In the genomic region with DNA sequence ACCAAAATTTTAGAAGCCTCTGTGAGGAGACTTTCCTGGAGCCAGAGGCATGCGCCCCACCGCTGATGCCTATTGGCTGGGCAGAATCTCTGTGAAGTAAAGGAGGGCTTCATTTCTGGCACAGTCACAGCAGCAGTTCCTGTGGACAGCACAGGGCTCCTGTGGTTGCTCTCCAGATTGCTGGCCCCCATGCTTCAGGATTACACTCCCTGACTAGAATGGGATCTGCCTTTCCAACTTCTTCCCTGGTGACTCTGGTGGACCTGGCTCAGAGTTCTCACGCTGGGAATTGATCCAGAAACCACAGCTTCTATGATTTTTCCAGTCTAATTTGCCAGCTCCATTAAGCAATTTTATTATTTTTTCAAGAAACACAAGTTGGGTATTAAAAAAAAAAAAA, we compare ENCODE assay signal across 14 mouse cellular contexts. TPM values are rescaled to one million over a fixed set of nuclear protein-coding genes. Genes with fewer than 3 reads are reported as not detected.
DNase-seq lines count a peak whose midpoint lies in the region; ATAC-seq lines count a peak whose summit lies in the region.
"Had no signal": no experiment of that assay in that cellular context is flagged by ENCODE, and none has a peak within 500 bp of the region (broad histone marks: within the 10 kb centered on the region; RNA-seq: fewer than 3 reads in every experiment).

No protein-coding gene starts in this region.

- no peak overlapping the region for H3K9ac ChIP-seq in forebrain, embryonic 11.5 days (ENCODE audit: low read length)

- ATAC-seq in forebrain, embryonic 11.5 days (replicated peaks; ENCODE audit: low FRiP score), result no peak
- ATAC-seq: inflammation-experienced regulatory T-cells, adult 6 months had no signal

- H3K9me3 ChIP-seq in heart, embryonic 10.5 days, result no peaks in the 10 kb centered on the region
- H3K9me3 ChIP-seq in forebrain, embryonic 11.5 days (ENCODE audit: control insufficient read depth, low read length), result no peaks in the 10 kb centered on the region

- DNase-seq in heart, adult 18-20 months, result peak; percentile 78 to 83
- no peak for DNase-seq in heart, embryonic 10.5 days (ENCODE audit: low spot score)
- DNase-seq in urinary bladder, postnatal 36 days (ENCODE audit: low spot score in 2 of 2), result peak; percentile 23 to 75
- DNase-seq in urinary bladder, postnatal 25 days (ENCODE audit: low spot score), result no peak
- peak; percentile 60 to 71 for DNase-seq in gastrocnemius, adult 8-10 months (ENCODE audit: low spot score in 2 of 2)
- peak; percentile 80 for DNase-seq in skeletal muscle tissue, adult 2 months (ENCODE audit: low read depth, low spot score)
- no peak for DNase-seq in frontal cortex, adult 2 months (ENCODE audit: extremely low spot score in 1 of 2, low spot score in 1 of 2)
- no peak for DNase-seq in forebrain, embryonic 11.5 days (ENCODE audit: low spot score)
- DNase-seq: kidney, postnatal 36 days; right cerebral cortex, postnatal 25 days had no signal

- no peaks in the 10 kb centered on the region for H3K4me1 ChIP-seq in heart, embryonic 10.5 days
- no peaks in the 10 kb centered on the region for H3K4me1 ChIP-seq in forebrain, embryonic 11.5 days (replicated peaks; ENCODE audit: control insufficient read depth, insufficient read depth, low read length)

- H3K4me2 ChIP-seq in forebrain, embryonic 11.5 days (ENCODE audit: low read depth, low read length, severe bottlenecking), result no peak overlapping the region

- H3K27ac ChIP-seq in heart, embryonic 10.5 days, result no peak overlapping the region
- H3K27ac ChIP-seq in forebrain, embryonic 11.5 days (ENCODE audit: low read depth, low read length), result no peak overlapping the region

- no peak overlapping the region for H3K4me3 ChIP-seq in heart, embryonic 10.5 days
- no peak overlapping the region for H3K4me3 ChIP-seq in forebrain, embryonic 11.5 days (ENCODE audit: low read depth, low read length)

- no peaks in the 10 kb centered on the region for H3K36me3 ChIP-seq in heart, embryonic 10.5 days
- H3K36me3 ChIP-seq in forebrain, embryonic 11.5 days (ENCODE audit: control insufficient read depth, insufficient read depth, low read length), result no peaks in the 10 kb centered on the region

- no peaks in the 10 kb centered on the region for H3K27me3 ChIP-seq in heart, embryonic 10.5 days (ENCODE audit: insufficient read depth, poor library complexity, severe bottlenecking)
- H3K27me3 ChIP-seq in forebrain, embryonic 11.5 days (ENCODE audit: control insufficient read depth, insufficient read depth, low read length), result no peaks in the 10 kb centered on the region
- H3K27me3 ChIP-seq: CH12.LX had no signal

- 92% methylated on average over 3 of the region's 3 CpGs for WGBS in heart, embryonic 10.5 days
- 96% methylated on average over 3 of the region's 3 CpGs for WGBS in forebrain, embryonic 11.5 days

RNA-seq across cellular contexts. Expression of a gene that starts 28.2 kb away (rescaled TPM):
- total RNA-seq in heart, adult 18-20 months (2021), result under 1 TPM in 1 of 2 experiments, not detected in 1; 0.13 TPM
- 0.14 TPM in 1 of 2 replicates, not detected in the other for polyA plus RNA-seq in heart, embryonic 10.5 days (2016; fragmentation: Nextera tagmentation; extraction: Ambion mirVana)
- total RNA-seq in gastrocnemius, adult 8-10 months (2022), result under 1 TPM in 2 of 4 experiments, not detected in 2; 0.17 to 0.29 TPM
- polyA plus RNA-seq in frontal cortex, adult 2 months (2012; rRNA removed), result 0.13 and 0.18 TPM in 2 replicates
- polyA plus RNA-seq in forebrain, embryonic 11.5 days (2014; fragmentation: Nextera tagmentation; extraction: Ambion mirVana), result not detected in 2 replicates
- total RNA-seq: CH12.LX; granulocyte monocyte progenitor cell, adult 5-6 weeks had no signal
- polyA plus RNA-seq: neural tube, embryonic 11.5 days had no signal

RNA-seq across cellular contexts. Expression of a gene that starts 45.5 kb away (rescaled TPM):
- 10 to 100 TPM; 41.8 to 45.0 TPM for total RNA-seq in heart, adult 18-20 months (2021)
- polyA plus RNA-seq in heart, embryonic 10.5 days (2016; fragmentation: Nextera tagmentation; extraction: Ambion mirVana), result 8.5 and 10.5 TPM in 2 replicates
- total RNA-seq in gastrocnemius, adult 8-10 months (2022), result 10 to 100 TPM; 36.8 to 51.8 (median 38.1) TPM
- 40.9 and 44.2 TPM in 2 replicates for polyA plus RNA-seq in frontal cortex, adult 2 months (2012; rRNA removed)
- 22.5 and 24.6 TPM in 2 replicates for polyA plus RNA-seq in forebrain, embryonic 11.5 days (2014; fragmentation: Nextera tagmentation; extraction: Ambion mirVana)

Comparison
In these comparisons a context has a peak if more than half of its experiments do, and no peak if none do; other contexts are left out.
1. DNase-seq: peak in heart, adult 18-20 months (2 of 2), urinary bladder, postnatal 36 days (2 of 2), gastrocnemius, adult 8-10 months (2 of 2) and skeletal muscle tissue, adult 2 months (single experiment); none in heart, embryonic 10.5 days (single experiment), urinary bladder, postnatal 25 days (single experiment), frontal cortex, adult 2 months (0 of 2) and forebrain, embryonic 11.5 days (single experiment).